Mouse (Mus musculus): ENCODE measurements around the gene Tns1.

Tns1 gene

DNA sequence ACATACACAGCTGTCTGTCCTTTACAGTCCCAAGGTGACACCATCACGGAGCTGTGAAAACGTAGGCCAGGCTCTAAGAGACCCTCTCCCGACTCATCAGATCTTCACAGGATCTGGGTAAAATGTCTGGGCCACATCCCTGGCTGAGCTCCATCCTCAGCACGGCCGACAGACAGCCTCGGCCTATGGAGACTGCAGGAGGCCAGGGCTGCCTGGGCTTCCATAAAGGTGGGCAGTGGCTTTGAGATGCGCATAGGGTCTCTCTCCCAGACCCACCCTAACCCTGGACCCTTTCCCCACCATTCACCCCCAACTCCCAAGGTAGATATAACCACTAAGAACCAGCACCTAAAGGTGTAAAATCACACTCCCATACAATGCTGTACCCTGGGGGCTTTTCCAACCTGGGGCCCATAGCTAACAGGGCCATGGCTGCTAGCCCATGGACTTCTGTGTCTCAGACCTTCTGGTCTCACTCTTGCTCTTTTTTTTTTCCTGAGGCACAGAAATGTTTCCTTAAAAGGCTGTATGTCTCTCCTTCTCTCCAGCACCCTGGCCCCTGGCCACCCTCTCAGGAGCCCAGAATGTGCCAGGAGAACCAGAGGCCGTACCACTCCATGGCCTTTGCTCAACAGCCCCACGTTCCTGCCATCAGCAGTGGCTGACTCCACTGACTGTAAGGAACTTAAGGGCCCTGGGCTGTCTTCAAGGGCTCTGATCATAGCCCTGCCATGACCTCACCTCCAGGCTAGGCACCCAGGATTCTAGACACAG lies 106.7 kb downstream of the Tns1 start:
- in situ Hi-C loops (cut with MboI, MseI): no loop called here

DNA sequence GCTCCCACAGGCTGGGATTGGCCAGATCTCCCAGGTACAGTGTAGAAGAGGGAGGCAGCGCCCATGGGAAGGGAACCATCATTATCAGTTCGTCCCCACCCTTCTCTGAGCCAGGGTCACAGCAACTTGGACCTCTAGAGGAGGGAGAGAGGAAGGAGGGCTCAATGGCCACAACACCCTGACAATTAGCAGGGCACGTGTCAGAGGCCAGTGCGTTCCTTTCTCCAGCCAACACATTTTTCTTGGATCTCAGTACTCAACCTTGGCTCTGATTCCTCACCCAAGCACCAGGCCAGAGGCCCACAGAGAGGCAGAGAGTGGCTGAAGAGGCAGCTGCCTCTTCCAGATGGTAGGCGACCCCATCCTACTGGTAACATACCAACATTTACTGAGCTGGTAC lies 107.6 kb downstream of the Tns1 start:
- in situ Hi-C loops (cut with MboI, MseI): no loop called here

DNA sequence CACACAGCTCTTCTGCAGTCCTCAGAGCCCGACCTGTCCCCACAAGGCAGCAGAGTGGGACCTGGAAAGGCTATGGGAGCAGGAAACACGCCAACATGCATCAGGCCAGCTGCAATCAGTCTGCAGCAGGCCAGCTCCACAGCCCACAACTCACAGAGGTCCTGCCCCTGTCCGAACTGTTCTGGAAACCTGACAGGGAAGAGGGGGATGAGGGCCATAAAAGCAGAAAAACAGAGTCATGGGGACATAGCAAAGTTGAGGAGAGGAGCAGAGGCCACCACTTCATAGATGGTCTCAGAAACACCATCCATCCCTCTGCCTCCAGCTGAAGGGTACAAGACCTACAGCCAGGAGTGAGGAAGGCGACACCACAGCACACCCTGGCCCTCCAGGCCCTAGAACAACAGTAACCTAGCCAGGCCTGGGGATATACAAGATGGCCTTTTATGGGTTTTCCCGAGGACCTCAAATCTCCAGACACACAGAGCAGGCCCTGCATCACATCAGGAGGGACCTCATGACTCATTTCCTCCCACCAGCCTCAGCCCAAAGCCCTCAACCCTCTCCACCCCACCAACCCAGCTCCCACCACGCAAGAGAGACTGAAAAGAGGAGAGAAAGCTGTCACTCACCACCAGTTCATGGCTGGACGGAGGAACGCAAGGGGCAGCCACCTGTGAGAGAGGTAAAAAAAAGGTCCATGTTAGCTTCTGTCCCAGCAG lies 108.6 kb downstream of the Tns1 start:
- in situ Hi-C loops (cut with MboI, MseI): no loop called here

DNA sequence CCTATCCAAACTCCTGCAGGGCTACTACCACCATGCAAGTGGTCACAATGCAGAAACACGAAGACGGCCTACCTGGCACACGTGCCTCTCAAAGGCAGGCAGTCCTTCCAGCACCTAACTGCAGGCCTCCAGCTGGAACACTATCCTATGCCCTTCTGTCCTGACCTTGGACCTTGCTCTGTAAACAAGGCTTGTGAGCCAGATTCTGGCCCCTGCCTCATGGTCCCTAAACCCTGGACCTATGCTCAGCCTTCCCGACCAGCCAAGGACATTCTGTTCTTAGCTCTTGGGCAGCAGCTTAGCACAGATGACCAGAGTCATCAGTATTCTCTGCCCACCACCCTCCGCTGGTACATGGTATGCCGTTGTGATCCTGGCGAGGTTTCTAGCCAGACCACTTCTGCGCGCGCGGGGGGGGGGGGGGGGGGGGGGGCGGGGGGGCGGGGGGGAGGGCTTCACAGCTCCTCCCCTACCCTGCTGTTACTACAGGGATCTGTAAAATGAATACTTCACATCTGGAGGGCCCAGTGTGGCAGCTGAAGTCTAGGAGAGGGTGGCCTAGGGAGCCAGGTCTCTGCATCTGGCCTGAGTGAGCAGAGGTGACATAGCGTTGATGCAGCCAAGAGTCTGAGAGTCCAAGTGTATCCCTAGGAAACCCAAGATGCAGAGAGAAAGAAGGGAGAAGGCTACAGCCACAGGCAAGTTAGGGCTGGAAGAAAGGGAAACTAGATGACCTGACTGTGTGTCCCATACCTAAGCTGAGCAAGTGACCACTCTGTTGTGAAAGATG lies 109.5 kb downstream of the Tns1 start:
- in situ Hi-C loops (cut with MboI, MseI): no loop called here

DNA sequence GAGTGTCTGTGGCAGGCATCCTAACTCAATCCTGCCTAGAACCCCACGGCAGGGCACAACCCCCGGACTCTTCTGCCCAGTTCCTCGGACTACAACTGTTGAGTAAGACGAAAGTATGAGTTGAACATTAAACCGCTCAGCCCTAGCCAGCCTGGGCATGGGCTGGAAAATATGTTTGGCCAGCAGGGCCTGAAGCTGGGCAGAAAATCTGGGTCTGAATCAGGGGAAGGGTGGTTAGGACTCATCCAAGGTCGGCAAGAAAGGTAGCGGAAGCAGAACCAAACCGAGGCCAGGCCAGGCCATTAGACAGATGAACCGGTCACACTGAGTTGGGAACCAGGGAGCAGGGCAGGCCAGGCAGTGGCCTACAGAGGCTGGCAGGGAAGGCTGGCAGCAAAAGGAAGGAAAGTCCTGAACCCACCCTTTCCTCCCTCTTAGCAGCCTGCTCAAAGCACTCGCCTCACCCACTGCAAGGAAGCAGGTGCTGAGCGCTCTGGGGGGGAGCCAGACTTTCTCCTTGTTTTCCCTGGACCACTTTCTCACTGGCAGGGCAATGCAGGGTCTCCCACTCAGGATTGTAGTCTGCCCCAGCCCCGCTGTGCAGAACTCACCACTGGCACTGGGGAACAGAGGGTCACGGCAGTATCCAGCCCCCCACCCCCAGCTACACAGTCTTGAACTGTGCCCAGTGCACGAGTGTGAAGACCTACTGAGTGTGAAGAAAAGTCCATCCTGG lies 110.8 kb downstream of the Tns1 start:
- in situ Hi-C loops (cut with MboI, MseI): no loop called here

DNA sequence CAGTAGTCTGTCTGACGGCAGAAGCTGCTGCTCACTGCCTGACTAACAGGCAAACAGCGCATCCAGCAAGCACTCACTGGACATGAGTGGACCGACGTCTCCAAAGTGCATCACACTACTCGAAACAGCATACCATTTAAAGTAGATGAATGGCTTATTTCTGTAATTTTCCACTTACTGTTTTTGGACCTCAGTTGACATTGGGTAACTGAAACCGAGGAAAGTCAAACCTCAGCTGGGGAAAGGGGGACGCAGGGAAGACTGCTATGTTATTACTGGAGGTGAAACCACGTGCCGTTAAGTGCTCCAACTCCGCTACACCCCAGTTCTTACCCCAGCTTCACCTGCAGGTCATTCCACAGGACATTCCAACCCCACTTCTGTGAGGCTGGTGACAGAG lies 111.5 kb downstream of the Tns1 start:
- in situ Hi-C loops (cut with MboI, MseI): no loop called here

DNA sequence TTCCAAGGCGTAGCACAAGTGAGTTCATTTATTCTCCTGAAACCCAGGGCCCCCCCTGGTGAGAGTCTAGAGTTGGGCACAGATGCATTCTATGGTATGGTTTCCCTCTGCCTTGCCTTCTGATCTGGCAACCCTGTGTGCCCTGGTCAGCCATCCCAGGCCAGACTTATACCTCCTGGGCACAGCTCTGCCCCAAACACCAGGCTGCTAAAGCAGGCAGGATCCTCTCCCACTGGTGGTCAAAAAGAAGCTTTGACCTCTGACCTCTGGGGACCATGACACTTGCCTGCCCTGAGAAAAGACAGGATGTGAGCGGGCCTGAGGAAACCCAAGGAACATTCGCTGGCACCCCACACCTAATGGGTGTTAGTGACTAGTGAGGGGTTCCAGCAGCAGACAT lies 114.8 kb downstream of the Tns1 start:
- in situ Hi-C loops (cut with MboI, MseI): no loop called here

DNA sequence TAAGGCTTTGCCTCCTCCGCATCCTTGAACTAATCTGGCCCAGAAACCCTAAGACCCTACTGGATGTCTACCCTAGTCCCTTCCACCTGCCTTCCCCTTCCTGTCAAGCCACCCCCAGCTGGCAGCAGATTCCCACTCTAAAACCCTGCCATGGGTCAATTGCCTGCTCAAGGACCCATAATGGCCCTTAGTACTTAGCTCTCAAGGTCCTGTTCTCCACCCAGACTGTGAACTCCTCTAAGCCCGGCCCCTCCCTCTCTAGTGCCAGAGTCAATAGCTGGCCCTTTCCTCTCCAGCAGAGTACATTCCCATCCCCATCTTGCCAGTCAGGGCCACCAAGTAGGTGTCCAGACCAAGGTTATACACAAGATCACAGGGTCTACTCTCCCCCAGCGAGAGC lies 115.3 kb downstream of the Tns1 start:
- in situ Hi-C loops (cut with MboI, MseI): no loop called here

DNA sequence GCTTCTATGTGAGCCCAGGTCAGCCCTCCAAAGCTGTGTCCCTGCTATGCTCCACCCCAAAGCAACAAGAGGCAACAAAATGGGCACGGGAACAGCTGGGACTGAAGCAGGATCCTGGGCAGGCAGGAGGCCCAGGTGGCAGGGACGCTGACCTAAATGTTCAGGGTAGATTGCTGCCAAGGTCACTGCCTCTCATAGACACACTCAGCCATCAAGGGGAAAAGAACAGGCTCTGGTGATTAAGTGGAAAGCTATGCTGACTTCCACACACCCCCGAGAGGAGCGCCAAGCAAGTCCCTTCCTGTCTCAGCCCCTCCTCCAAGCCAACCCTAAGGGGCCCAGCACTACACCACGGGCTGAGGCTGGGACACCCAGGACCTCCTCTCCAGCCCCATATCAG lies 115.8 kb downstream of the Tns1 start:
- in situ Hi-C loops (cut with MboI, MseI): no loop called here

DNA sequence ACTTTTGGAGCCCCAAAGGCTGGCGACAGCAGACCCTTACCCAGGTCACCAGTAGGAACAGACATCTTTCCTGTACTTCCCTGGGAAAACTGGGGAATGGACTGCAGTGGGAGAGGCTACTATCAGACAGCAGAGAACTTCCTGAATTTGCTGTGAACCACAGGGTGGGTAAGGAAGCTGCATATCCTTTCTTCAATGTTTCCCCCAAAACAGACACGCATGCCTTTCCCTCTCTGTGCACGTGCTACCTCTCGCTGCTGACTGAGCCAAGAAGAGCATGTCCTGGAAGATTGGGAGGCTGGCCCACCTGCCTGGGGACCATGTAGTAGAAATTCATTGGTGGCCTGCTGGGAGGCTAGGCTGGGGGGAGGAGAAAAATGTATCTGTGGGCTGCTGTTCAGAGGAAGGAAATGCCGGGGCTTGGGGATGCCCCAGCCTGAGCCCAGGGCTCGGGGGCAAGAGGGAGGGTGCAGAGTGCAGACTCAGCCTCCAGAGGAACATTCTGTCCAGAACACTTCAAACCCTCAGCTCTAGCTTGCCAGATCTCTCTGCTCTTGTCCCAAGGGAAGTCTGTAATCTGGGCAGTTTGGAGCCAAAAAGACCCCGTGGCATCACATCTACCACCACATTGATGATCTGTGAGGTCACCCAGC lies 116.7 kb downstream of the Tns1 start:
- in situ Hi-C loops (cut with MboI, MseI): no loop called here

DNA sequence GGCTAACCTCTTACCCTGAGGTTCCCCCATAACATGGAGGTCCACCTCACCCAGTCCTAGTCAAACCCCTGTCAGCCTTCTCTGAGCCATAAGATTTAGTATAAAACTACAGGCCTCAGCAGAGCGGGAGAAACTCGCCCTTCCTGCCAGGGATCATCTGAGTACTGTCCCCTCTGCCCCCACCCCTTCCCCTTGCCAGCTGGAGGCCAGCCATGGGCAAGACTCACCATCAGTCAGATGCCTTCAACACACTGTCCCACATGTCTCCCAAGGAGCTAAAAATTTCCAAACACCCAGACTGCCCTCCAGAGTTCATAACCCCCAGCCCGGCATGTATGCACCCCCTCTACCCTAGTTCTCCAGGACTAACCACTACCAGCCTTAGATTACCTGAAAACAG lies 119.2 kb downstream of the Tns1 start:
- in situ Hi-C loops (cut with MboI, MseI): no loop called here

DNA sequence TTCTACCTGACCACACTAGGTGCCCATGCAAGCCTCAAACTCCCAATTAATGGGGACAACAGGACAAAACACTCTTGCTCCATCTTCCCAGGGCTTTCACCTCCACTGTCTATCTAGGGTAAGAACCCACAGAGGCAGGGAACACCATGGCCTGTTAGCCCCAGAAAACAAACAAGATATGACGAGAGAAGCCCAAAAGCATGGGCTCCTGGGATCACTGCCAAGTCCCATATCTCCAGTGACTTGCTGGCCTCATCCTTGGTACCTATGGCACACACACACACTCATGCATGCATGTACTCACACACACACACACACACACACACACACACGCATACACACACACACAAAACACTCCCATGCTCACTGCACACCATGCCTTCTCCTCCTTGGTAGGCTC lies 120.5 kb downstream of the Tns1 start:
- in situ Hi-C loops (cut with MboI, MseI): no loop called here

DNA sequence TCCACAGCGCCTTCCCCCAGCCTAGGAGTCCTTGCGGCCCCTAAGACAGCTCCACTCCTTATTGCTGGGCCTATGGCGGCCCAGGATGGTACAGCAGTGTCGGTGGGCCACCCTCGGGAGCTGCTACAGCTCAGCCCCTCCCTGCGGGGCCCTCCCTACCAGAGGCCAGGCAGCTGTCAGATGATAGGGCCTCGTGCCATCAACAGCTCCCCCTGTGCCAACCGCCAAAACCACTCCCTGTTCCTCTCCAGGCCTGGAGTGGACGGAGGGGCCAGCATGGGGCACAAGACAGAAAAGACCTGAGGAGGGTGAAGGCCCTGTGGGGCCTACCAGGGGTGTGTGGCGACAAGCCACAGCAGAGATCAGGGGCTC lies 122.8 kb downstream of the Tns1 start:
- in situ Hi-C loops (cut with MboI, MseI): no loop called here

DNA sequence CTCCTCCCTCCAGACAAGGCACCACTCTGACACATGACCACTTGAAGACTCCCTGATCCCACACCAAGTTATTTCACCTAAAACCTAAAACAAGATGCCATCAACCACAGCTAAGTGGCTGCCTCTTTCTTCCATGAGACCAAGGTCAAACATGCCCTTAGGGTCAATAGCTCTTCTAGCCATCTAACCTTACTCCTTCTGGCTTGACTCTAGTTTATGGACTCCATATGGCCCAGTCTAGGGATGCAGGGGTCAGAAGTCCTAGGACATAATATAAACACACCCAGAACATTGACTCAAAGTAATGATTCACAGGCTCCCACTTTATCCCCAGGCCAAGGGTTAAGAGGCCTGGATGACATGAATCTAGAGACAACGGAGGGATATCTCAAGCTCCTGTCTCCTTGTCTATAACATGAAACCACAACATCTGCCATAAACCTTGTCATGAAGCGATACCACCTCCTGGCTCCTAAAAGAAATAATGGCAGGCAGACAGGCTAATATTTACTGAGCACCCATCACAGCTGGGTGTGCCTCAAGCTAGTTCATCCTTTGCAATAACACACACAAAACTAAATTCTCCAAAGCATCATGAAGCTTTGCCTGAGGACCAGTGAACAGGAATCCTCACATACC lies 123.3 kb downstream of the Tns1 start:
- in situ Hi-C loops (cut with MboI, MseI): no loop called here

DNA sequence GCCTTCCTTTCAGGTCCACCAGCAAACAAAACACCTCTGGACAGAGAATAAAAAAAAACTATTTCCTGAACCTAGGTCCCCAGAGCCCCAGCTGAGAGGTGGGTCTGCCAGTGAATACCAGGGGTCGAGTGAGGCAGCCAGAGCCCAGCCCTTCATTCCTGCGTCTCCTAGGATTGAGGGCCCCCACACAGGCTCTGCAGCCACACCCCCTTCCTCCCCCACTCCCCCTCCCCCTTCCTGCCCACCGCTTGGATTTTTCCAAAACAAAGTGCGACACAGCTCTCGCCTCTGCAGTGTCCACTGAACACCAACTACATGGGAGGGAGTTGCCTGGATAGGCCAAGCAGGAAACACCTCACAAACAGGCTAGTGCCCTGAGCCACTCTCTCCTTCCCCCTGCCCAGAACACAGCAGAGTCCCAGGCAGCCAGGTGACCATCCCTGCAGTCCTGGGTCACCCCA lies 124.0 kb downstream of the Tns1 start:
- in situ Hi-C loops (cut with MboI, MseI): no loop called here

DNA sequence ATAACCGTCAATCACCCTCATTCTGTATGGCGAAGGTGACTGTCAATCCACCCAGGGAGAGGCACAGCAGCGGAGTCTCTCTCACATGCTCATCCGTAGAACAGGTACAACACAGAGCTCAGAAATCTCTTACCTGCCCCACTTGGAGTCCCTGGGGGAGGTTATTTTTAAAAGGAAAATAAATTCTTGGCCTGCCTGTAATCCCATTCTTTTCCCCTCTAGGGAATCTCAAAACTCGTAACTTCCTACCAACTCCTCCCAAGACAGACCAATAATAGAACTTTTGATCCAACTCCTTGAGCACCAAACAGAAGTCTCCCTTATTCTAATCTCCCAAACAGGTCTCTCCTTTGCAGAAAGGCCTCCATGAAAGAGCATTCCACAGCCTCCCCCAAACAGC lies 124.7 kb downstream of the Tns1 start:
- in situ Hi-C loops (cut with MboI, MseI): loop anchor here (5.0 kb wide), 2 partner anchors 73 to 78 kb away; no protein-coding TSS in a partner anchor

DNA sequence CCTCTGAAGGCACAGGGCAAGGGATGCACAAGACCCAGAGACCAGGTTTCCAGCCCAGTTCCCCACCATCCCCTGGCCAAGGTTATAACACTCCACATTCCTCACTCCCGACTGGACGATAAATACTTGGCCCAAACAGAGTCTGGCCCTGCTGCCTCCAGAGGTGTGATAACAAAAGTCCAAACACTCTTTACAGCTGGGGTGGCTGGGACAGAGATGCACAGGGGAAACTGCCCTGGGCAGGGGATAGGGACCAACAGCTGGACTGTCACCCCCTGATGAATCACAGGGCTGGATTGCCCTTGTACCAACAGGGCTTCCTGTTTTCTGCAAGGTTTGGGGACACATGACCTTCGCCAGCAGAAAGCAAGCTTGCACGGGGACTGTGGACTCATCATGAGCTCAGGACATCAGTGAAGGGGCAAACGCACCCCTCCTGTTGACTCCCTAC lies 125.3 kb downstream of the Tns1 start:
- in situ Hi-C loops (cut with MboI, MseI): loop anchor here (5.0 kb wide), 2 partner anchors 73 to 78 kb away; no protein-coding TSS in a partner anchor

DNA sequence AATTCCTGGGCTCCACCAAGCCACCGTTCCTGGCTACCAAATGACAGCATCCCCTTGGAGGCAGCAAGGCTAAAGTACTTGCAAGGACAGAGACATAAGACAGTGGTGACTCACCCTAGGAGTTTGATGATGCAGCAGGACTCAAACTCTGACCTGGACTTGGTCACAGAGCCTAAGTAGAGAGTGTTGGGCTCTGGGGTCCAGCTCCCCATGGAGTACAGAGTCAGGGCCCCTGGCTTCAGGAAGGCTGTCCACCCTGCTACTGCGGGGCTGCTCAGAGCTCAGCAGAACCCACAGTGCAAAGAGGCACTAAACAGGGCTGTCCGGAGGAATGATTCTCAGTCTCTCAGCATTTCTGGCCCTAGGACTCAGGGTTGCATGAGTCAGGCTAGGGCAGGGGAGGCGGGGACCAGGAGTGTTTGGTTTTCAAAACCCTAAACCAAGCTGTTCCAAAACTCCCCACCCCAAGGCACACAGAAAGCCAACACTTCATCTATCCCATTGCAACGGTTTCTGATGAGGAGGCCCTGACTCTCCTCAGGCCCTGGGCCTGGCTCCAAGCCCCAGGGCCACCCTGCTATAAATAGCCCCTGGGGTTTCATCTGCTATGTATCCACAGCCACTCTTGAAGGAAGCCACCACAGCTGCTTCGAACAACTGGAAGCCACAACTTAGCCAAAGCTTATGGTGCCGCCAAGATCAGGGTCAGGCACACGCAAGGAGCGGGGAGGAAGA lies 126.0 kb downstream of the Tns1 start:
- in situ Hi-C loops (cut with MboI, MseI): loop anchor here (5.0 kb wide), 2 partner anchors 74 to 79 kb away; no protein-coding TSS in a partner anchor

DNA sequence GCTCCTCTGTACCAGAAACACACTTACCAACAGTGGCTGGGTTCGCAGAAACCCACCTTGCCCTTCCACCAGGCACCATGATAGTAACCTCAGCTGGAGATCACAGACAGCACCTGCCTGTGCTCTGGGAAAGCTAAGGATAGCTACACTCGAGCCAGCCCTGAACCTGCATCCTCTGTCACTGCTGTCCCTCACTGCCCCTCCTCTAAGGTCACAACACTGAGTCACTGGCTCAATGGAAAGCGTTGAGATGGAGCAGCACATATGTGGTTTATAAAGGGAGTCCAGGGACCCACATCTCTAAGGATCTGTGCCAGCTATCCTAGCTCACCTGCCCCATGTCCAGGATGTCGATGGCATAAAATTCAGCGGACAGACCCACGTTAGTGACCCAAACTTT lies 126.9 kb downstream of the Tns1 start:
- in situ Hi-C loops (cut with MboI, MseI): loop anchor here (5.0 kb wide), 2 partner anchors 75 to 80 kb away; no protein-coding TSS in a partner anchor

DNA sequence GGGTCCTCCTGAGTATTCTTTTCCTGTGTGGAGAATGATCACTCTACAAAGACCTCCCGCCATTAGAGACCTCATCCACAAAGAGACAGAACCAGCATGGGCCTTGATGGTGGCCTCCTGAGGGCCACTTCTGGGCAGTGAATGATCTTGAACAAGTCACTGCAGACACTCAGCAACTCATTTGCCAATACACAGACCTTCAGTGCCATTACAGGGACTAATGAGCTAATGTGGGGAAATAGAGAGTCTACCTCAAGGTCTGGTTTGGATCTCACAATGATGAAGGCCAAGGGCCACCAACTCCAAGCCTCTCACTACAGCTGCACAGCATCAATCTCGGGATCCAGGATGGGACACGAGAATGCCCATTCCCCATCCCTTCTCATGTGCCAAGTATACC lies 127.6 kb downstream of the Tns1 start:
- in situ Hi-C loops (cut with MboI, MseI): loop anchor here (5.0 kb wide), 2 partner anchors 76 to 81 kb away; no protein-coding TSS in a partner anchor

Data from T-helper 17 cell (primary cell).